Mouse (Mus musculus): ENCODE data around the gene Tcf7l1.

GRCm38 (mm10) chr6:72644576-72644975, 144.5 kb downstream of the Tcf7l1 start:
- TF ChIP-seq CTCF (IDR thresholded peaks at IDR 0.05; ENCODE audit: control insufficient read depth, insufficient read depth, low read length): no peak
- TF ChIP-seq POLR2A (IDR thresholded peaks at IDR 0.05; ENCODE audit: borderline replicate concordance, control insufficient read depth, low read depth, low read length): no peak

Measured in bone marrow, adult 2 months (tissue).